In the genomic region with DNA sequence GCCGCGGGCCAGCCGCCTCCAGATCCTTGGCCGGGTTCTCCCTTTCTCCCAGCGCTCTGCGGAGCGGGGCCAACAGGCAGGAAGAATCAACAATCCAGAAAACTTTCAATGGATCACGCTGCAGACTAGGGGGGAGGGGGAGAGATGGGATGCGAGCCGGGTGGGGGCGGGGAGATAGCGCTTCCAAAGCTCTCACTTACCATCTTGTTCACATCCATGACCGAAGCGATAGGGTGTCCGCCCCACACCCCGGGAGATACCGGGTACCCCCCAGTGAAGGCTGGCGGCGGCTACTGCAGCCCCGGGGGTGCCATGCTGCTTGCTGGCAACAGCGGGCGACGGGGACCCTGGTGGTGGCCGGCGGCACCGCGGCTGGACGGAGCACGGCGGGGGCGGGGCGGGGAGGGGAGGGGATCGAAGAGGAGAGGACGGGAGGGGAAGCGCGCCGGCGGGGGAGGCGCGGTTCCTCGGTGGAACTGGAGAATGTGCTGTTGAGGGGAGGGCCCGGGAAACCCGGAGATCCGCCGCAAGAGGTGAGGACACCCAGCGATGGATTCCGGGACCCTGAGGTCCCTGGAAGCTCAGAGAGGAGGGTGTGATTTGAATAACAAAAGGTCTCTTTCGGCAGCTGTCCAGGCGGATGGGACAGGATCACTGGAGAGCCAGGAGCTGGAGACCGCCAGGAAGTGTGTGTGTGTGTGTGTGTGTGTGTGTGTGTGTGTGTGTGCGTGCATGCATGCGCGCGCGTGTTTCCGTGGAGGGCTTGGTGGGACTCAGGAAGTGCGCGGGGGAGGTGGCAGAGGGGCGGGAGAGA, we compare ENCODE assay signal across 8 mouse cellular contexts. TPM values are rescaled to one million over a fixed set of nuclear protein-coding genes. Genes with fewer than 3 reads are reported as not detected.
DNase-seq lines count a peak whose midpoint lies in the region; ATAC-seq and TF ChIP-seq lines count a peak whose summit lies in the region.

No protein-coding gene starts in this region.

- TF ChIP-seq CTCF in lung, postnatal 0 days (IDR thresholded peaks at IDR 0.05) = peak; percentile 74

- H3K9me3 ChIP-seq in hindbrain, embryonic 11.5 days (ENCODE audit: control insufficient read depth, low read length) = no peaks in the 10 kb centered on the region
- no peaks in the 10 kb centered on the region for H3K9me3 ChIP-seq in lung, postnatal 0 days (ENCODE audit: low read length)

- peak overlapping the region; percentile 97 for H3K27ac ChIP-seq in hindbrain, embryonic 11.5 days (ENCODE audit: low read depth, low read length)
- peak overlapping the region; percentile 77 for H3K27ac ChIP-seq in lung, postnatal 0 days (ENCODE audit: low read length)

- H3K4me2 ChIP-seq in hindbrain, embryonic 11.5 days (replicated peaks; ENCODE audit: low read depth, low read length) = peak overlapping the region; percentile 76
- peak overlapping the region; percentile 88 for H3K4me2 ChIP-seq in lung, postnatal 0 days (replicated peaks; ENCODE audit: low read depth, low read length)

- H3K36me3 ChIP-seq in hindbrain, embryonic 11.5 days (ENCODE audit: control insufficient read depth, insufficient read depth, low read length) = no peaks in the 10 kb centered on the region
- H3K36me3 ChIP-seq in lung, postnatal 0 days (ENCODE audit: insufficient read depth, low read length) = no peaks in the 10 kb centered on the region

- TF ChIP-seq EP300 in lung, postnatal 0 days (IDR thresholded peaks at IDR 0.05) = peak; percentile 27; the same call in 1 of the 2 replicates

- peaks cover 2% of the 10 kb centered on the region for H3K4me1 ChIP-seq in hindbrain, embryonic 11.5 days (replicated peaks; ENCODE audit: control insufficient read depth, insufficient read depth, low read length)
- peaks cover 5% of the 10 kb centered on the region; the same call in 1 of the 2 replicates for H3K4me1 ChIP-seq in lung, postnatal 0 days (ENCODE audit: insufficient read depth, low read depth, low read length)

- peak; percentile 85 for ATAC-seq in hindbrain, embryonic 11.5 days (ENCODE audit: low FRiP score)
- ATAC-seq in lung, postnatal 0 days = peak; percentile 84

- H3K9ac ChIP-seq in hindbrain, embryonic 11.5 days (ENCODE audit: low read depth, low read length) = peak overlapping the region; percentile 71
- peak overlapping the region; percentile 46 for H3K9ac ChIP-seq in lung, postnatal 0 days (replicated peaks; ENCODE audit: low read depth)

- H3K4me3 ChIP-seq in hindbrain, embryonic 11.5 days (ENCODE audit: low read depth, low read length) = peak overlapping the region; percentile 66
- peak overlapping the region; percentile 56 for H3K4me3 ChIP-seq in lung, postnatal 0 days (ENCODE audit: low read depth, low read length)

- no peaks in the 10 kb centered on the region for H3K27me3 ChIP-seq in hindbrain, embryonic 11.5 days (ENCODE audit: control insufficient read depth, insufficient read depth, low read length)
- no peaks in the 10 kb centered on the region for H3K27me3 ChIP-seq in lung, postnatal 0 days (replicated peaks; ENCODE audit: insufficient read depth, low read length)

- DNase-seq in NIH3T3 (ENCODE audit: low read depth) = peak; percentile 82
- DNase-seq in cerebellum, adult 9-10 months = peak; percentile 41
- DNase-seq in frontal cortex, postnatal 14 days (ENCODE audit: low spot score in 2 of 2) = peak; percentile 63 to 70
- peak; percentile 88 for DNase-seq in hindbrain, embryonic 11.5 days (ENCODE audit: low spot score)
- peak; percentile 58 to 67 for DNase-seq in layer of hippocampus, postnatal 25 days (ENCODE audit: extremely low spot score in 1 of 2, low spot score in 1 of 2)
- DNase-seq in lung, postnatal 0 days (ENCODE audit: low spot score) = peak; percentile 81
- DNase-seq in ovary, adult 18-20 months (ENCODE audit: low spot score) = peak; percentile 37
- DNase-seq in thymus, postnatal 14 days = peak; percentile 19

- WGBS in hindbrain, embryonic 11.5 days = under 1% methylated on average over 35 of the region's 59 CpGs
- WGBS in lung, postnatal 0 days = under 1% methylated on average over 53 of the region's 59 CpGs

RNA-seq across cellular contexts. Expression of a gene that starts 55.8 kb away (rescaled TPM):
- polyA plus RNA-seq in hindbrain, embryonic 11.5 days (2014; fragmentation: Nextera tagmentation; extraction: Ambion mirVana) = 37.6 and 50.0 TPM in 2 replicates
- total RNA-seq in layer of hippocampus, postnatal 25 days (2021) = 10 to 100 TPM; 37.9 to 39.2 TPM
- polyA plus RNA-seq in lung, postnatal 0 days (2015; fragmentation: Nextera tagmentation; extraction: Ambion mirVana) = 17.7 and 20.8 TPM in 2 replicates

Comparison
In these comparisons a context has a peak if more than half of its experiments do, and no peak if none do; other contexts are left out.
1. Peak in every context shown above with its lines: DNase-seq, ATAC-seq, H3K4me3 ChIP-seq and H3K27ac ChIP-seq.
2. DNase-seq: peak in every context shown above with its lines; median percentile 88 in hindbrain, embryonic 11.5 days; 82 in NIH3T3; 81 in lung, postnatal 0 days; 66 in frontal cortex, postnatal 14 days; 62 in layer of hippocampus, postnatal 25 days; 41 in cerebellum, adult 9-10 months; 37 in ovary, adult 18-20 months; 19 in thymus, postnatal 14 days.